Mouse (Mus musculus) limb, embryonic 13.5 days (tissue): ENCODE measurements around the gene Prr15. TPM values are rescaled to one million over a fixed set of nuclear protein-coding genes. Genes with fewer than 3 reads are reported as not detected.

Experiments used
- ATAC-seq: fragments of 200-750 bp; cut with Nextera tagmentation; 2 replicates; pipeline ENCODE4 v1.8.0; 2017; ENCODE audit warnings: low read depth, moderate number of reproducible peaks, moderate TSS enrichment; ENCODE audit not compliant: low FRiP score
- H3K27ac ChIP-seq: fragments of 300-500 bp; sonication (generic); 2 replicates; pipeline ENCODE4 v1.5.1; 2015; ENCODE audit warnings: inconsistent platforms, mild to moderate bottlenecking, moderate library complexity
- H3K27me3 ChIP-seq: fragments of 300-500 bp; sonication (generic); 2 replicates; pipeline ENCODE4 v1.6.1; 2015; ENCODE audit warnings: mild to moderate bottlenecking, inconsistent platforms
- H3K36me3 ChIP-seq: fragments of 300-500 bp; sonication (generic); 2 replicates; pipeline ENCODE4 v1.6.1; 2015; ENCODE audit warnings: inconsistent platforms, mild to moderate bottlenecking, moderate library complexity
- H3K4me1 ChIP-seq: fragments of 300-500 bp; sonication (generic); 2 replicates; pipeline ENCODE4 v1.6.1; 2015; ENCODE audit warnings: inconsistent platforms
- H3K4me2 ChIP-seq: fragments of 300-500 bp; sonication (generic); replicated peaks from 2 replicates; pipeline ENCODE4 v1.6.1; 2015; ENCODE audit warnings: inconsistent platforms, mild to moderate bottlenecking, moderate library complexity
- H3K4me3 ChIP-seq: fragments of 300-500 bp; sonication (generic); 2 replicates; pipeline ENCODE4 v1.5.1; 2015; ENCODE audit warnings: moderate library complexity, mild to moderate bottlenecking, inconsistent platforms
- H3K9ac ChIP-seq: fragments of 300-500 bp; sonication (generic); 2 replicates; pipeline ENCODE4 v1.6.1; 2015; ENCODE audit warnings: mild to moderate bottlenecking, inconsistent platforms
- H3K9me3 ChIP-seq: fragments of 300-500 bp; sonication (generic); 2 replicates; pipeline ENCODE4 v1.6.1; 2016; ENCODE audit warnings: inconsistent platforms
- WGBS: fragments of 180-500 bp; shearing (Covaris S2); methylation state at CpG from one replicate; pipeline ENCODE4 v1.1.7; 2015; 5-methylcytosine and 5-hydroxymethylcytosine counted together
- polyA plus RNA-seq: library from polyadenylated mRNA; unstranded; fragments of >200 nt; fragmentation: Nextera tagmentation; extraction: Ambion mirVana; gene quantifications from 2 replicates; pipeline ENCODE4 v1.2.1, GENCODE M21; 2015

The Prr15 gene
- polyA plus RNA-seq, 1 experiment from 2014 or later, result 0.57 TPM

DNA sequence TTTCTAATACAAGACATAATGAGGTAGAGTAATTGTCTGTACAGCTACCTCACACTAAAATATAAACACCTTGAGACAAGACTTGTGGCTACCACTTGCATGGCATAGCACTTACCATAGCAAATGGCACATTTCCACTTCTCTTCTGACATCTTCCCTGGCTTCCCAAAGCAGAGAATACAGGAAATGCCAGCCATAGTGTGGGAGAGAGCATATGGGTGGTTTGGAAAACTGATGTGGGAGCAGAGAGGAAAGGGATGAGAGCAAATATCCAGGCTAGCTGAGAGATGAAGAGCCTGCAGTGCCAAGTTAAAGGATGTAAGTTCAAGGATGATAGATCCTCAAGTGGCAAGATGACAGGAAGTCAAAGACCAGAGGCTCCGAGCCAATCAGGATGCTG lies 19.9 kb upstream of the Prr15 start:
- 52% methylated on average over 1 of the region's 1 CpGs for WGBS
- Histone ChIP-seq H3K27ac (no peak overlapping the region), H3K4me3 (no peak overlapping the region), H3K9me3 (no peaks in the 10 kb centered on the region), H3K36me3 (no peaks in the 10 kb centered on the region), H3K27me3 (no peaks in the 10 kb centered on the region), H3K9ac (no peak overlapping the region), H3K4me2 (no peak overlapping the region), H3K4me1 (peaks cover 20% of the 10 kb centered on the region; the same call in 1 of the 2 replicates)
- no peak for ATAC-seq

DNA sequence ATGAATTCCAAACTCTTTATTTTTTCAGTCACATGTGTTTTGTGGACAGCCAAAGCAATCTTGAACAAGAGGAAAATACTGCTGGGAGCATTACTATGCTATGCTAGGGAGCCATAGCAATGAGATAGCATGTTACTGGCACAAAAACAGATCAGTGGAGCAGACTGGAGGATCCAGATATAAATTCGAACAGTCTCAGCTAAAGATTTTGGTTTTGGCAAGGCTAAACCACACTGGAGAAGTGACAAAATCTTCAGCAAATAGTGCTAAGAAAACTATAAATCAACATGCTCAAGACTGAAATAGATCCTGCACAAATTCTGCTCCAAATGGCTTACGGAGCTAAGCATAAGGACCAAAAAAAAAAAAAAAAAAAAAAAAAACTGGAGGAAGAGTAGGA lies 12.6 kb upstream of the Prr15 start:
- WGBS, result 77% methylated on average over 2 of the region's 2 CpGs
- Histone ChIP-seq H3K9me3 (no peaks in the 10 kb centered on the region), H3K4me1 (no peaks in the 10 kb centered on the region), H3K9ac (no peak overlapping the region), H3K4me2 (no peak overlapping the region), H3K27ac (no peak overlapping the region), H3K36me3 (no peaks in the 10 kb centered on the region), H3K4me3 (no peak overlapping the region), H3K27me3 (no peaks in the 10 kb centered on the region)
- no peak for ATAC-seq

DNA sequence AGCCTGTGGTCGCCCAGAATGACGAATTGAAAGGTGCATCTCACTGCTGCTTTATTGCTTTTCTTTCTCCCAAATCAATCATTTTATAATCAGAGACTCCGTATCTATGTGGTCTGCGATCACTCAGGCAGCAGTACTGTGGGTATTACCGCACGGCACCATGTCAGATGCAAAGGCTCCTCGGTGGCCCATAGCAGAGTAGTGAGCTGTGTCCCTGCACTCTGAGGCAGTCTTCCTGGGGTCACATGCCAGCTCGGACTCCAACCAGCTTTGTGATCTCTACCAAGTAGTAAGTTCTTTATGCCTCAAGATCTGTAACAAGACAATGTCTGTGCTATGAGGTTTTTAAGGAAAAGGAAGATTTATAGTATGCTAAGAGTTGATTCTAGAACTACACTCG lies 7.0 kb upstream of the Prr15 start:
- Histone ChIP-seq H3K27ac (no peak overlapping the region), H3K4me1 (no peaks in the 10 kb centered on the region), H3K9me3 (no peaks in the 10 kb centered on the region), H3K27me3 (peaks cover 9% of the 10 kb centered on the region), H3K4me2 (no peak overlapping the region), H3K9ac (no peak overlapping the region), H3K4me3 (no peak overlapping the region), H3K36me3 (no peaks in the 10 kb centered on the region)
- WGBS, result 86% methylated on average over 9 of the region's 9 CpGs
- no peak for ATAC-seq

DNA sequence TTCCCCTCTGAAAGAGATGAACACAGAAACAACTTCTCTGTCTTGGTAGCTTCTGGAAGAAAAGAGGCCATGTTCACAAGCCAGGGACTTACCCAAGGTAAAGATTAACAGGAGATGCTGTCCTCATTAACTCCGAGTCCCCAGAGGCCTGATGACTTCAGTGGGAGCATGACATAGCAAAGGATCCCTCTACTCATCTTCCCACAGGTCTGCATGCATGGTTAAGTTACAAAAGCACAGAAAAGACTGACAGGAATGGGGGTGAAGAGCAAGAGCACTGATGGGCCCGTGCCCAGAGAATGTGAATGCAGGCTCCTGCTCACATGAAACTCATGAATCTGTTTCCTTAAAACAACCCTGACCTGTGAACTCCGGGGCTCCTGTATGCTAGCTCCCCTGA lies 6.4 kb upstream of the Prr15 start:
- no peak overlapping the region for H3K9ac ChIP-seq
- no peak overlapping the region for H3K4me2 ChIP-seq
- no peak overlapping the region for H3K4me3 ChIP-seq
- no peaks in the 10 kb centered on the region for H3K36me3 ChIP-seq
- H3K9me3 ChIP-seq, result no peaks in the 10 kb centered on the region
- H3K4me1 ChIP-seq, result no peaks in the 10 kb centered on the region
- no peak for ATAC-seq
- H3K27me3 ChIP-seq, result peaks cover 14% of the 10 kb centered on the region
- H3K27ac ChIP-seq, result no peak overlapping the region
- WGBS, result 78% methylated on average over 3 of the region's 3 CpGs

DNA sequence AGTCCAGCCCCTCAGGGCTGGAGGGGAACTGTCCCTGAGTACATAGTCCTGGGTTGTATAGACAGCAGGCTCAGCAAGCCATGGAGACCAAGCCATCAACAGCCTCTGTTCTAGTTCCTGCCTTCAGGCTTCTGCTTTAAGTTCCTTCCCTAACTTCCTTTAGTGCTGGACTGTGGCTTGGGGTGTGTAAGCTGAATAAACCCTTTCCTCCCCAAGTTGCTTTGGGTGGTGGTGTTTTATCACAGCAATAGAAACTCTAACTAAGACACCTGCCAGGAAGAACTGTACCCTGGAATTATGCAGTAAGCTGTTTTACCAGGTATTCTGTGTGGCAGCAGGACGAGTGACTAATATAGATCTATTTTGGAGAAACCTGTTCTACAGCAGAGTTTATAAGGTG lies 5.4 kb upstream of the Prr15 start:
- no peaks in the 10 kb centered on the region for H3K9me3 ChIP-seq
- no peak overlapping the region for H3K4me3 ChIP-seq
- no peak overlapping the region for H3K27ac ChIP-seq
- 71% methylated on average over 1 of the region's 1 CpGs for WGBS
- no peaks in the 10 kb centered on the region for H3K36me3 ChIP-seq
- peaks cover 24% of the 10 kb centered on the region for H3K27me3 ChIP-seq
- no peak for ATAC-seq
- no peak overlapping the region for H3K9ac ChIP-seq
- H3K4me1 ChIP-seq, result no peaks in the 10 kb centered on the region
- H3K4me2 ChIP-seq, result no peak overlapping the region

DNA sequence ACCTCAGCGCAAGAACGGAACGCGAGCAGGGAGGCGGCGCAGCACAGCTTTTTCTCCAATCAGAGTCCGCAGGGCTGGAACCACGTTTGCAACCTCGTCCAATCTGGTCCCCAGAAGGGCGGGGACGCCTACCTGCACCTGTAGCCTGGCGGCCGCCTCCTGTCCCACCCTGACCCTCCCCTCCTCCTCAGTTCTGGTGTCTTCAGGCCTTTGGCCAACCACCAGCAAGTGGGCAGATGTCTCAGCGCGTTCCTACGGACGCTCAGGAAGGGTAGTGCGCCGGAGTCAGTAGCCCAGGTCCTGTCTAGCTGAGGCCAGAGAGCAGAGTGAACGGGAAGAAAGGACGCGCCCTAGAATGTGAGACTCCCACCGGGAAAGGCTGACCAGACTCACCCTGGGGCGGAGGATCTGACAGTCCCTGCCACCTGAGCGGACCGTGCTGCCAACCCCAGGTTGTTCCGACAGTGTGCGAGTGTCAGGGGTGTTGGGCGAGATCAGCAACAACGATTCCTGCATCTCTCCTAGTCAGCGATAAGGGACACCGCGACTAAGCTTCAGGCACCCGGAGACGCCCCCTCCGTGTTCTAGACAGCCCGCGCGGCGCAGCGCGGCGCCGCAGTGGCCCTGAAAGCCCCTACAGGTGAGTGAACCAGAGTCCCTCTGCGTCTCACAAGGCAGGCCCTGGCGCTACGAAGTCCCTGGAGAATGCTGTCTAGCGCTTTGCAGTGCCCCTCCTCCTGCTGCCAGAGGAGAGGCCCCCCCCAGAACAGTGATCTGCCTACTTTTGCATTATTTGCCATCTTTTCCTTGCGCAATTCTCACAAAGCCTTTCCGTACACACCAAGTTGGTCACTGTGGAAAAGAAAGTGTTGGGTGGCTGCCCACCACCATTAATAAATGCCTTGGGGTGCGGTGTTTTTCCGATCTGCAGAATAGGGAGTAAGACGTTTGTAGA lies 1.3 kb downstream of the Prr15 start:
- Histone ChIP-seq H3K4me1 (peaks cover 26% of the 10 kb centered on the region), H3K9ac (peak overlapping the region; percentile 51), H3K27me3 (peaks cover 75% of the 10 kb centered on the region), H3K36me3 (no peaks in the 10 kb centered on the region), H3K9me3 (no peaks in the 10 kb centered on the region), H3K27ac (no peak overlapping the region), H3K4me3 (peak overlapping the region; percentile 47), H3K4me2 (peak overlapping the region; percentile 94)
- peak; percentile 72 for ATAC-seq
- WGBS, result under 1% methylated on average over 53 of the region's 53 CpGs

DNA sequence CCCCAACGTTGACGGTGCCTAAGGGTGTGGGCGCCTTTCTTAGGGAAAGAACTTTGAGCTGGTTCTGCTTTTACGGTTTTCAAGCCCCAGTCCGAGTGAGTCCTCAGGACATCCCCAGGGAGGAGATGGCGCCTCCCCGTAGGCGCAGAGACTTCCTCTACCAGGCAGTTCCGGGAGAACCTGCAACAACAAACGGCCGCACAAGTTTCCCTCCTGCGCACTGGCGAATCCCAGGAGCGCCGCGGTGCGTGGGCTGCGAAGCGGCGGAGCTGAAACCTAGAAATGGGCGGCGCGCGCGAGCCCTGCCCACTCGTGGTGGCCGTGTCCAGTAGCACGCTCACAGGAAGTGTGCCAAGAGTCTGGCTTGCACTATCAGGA lies 2.0 kb downstream of the Prr15 start:
- Histone ChIP-seq H3K4me1 (peaks cover 32% of the 10 kb centered on the region), H3K27me3 (peaks cover 75% of the 10 kb centered on the region), H3K9me3 (no peaks in the 10 kb centered on the region), H3K27ac (no peak overlapping the region), H3K4me2 (peak overlapping the region; percentile 94), H3K4me3 (peak overlapping the region; percentile 47), H3K36me3 (no peaks in the 10 kb centered on the region), H3K9ac (peak overlapping the region; percentile 51; the same call in 1 of the 2 replicates)
- 1% methylated on average over 28 of the region's 28 CpGs for WGBS
- ATAC-seq, result no peak

DNA sequence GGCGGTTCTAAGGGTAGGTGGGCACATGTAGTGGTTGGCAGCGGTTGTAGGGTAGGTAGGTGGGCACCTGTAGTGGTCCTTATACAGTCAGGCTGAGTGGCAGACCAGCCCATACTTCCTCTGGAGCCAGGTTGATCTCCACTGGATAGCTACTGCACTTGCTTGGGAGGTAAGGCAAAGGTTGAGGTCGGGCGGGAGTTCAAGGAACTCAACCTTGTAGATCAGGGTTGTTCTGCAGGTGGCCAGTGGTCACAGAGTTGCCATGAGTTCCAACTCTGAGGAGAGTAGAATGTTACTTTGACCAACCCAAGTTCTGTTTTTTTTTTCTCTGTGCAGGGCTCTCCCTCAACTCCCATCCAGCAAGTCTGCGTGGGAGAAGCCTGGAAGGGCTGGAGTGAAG lies 3.1 kb downstream of the Prr15 start:
- Histone ChIP-seq H3K9me3 (no peaks in the 10 kb centered on the region), H3K9ac (no peak overlapping the region), H3K27ac (no peak overlapping the region), H3K36me3 (no peaks in the 10 kb centered on the region), H3K4me2 (no peak overlapping the region), H3K27me3 (peaks cover 71% of the 10 kb centered on the region), H3K4me3 (no peak overlapping the region), H3K4me1 (peaks cover 42% of the 10 kb centered on the region)
- WGBS, result 93% methylated on average over 5 of the region's 5 CpGs
- no peak for ATAC-seq

DNA sequence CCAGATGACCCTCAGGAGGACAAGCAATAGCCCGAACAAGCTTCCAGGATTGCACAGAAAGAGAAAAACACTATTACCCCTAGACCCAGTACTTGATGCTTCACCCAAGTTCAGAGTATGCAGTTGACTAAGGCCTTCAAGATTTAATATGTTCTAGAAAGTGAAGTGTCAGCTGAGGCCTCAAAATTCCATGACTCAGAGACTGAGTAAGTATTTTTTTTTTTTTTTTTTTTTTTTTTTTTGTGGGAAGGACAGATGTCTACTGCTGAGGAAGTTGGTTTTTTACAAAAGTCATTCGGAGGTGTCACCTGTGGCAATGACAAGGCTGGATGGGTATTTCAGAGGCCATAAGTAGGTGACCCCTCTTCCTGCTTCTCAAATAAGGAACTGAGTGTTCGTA lies 4.0 kb downstream of the Prr15 start:
- Histone ChIP-seq H3K4me1 (peaks cover 49% of the 10 kb centered on the region), H3K27ac (no peak overlapping the region), H3K4me2 (no peak overlapping the region), H3K9ac (no peak overlapping the region), H3K4me3 (no peak overlapping the region), H3K9me3 (no peaks in the 10 kb centered on the region), H3K27me3 (peaks cover 63% of the 10 kb centered on the region), H3K36me3 (no peaks in the 10 kb centered on the region)
- WGBS, result 79% methylated on average over 3 of the region's 3 CpGs
- no peak for ATAC-seq

DNA sequence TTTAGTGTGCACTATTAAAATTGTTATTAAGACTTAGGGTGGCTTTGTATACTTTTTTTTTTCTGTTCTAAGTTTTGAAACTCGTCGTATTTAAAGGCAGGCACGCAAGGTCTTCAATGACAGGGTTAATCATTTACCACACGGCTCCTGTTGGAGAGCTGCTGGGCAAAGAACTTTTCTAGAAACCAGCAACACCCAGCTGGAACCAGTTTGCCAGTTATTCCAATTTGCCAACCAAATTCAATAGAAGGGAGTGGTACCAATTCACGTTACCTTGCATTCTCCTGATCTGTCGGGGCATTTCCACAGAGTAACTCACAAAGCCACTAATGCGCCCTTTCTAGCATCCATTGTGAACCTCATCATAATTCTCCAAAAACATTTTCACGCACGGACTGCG lies 4.5 kb downstream of the Prr15 start:
- no peak for ATAC-seq
- H3K27me3 ChIP-seq, result peaks cover 61% of the 10 kb centered on the region
- H3K4me1 ChIP-seq, result peaks cover 49% of the 10 kb centered on the region
- H3K9me3 ChIP-seq, result no peaks in the 10 kb centered on the region
- H3K4me3 ChIP-seq, result no peak overlapping the region
- no peaks in the 10 kb centered on the region for H3K36me3 ChIP-seq
- 89% methylated on average over 10 of the region's 10 CpGs for WGBS
- no peak overlapping the region for H3K27ac ChIP-seq
- H3K4me2 ChIP-seq, result no peak overlapping the region
- H3K9ac ChIP-seq, result no peak overlapping the region

DNA sequence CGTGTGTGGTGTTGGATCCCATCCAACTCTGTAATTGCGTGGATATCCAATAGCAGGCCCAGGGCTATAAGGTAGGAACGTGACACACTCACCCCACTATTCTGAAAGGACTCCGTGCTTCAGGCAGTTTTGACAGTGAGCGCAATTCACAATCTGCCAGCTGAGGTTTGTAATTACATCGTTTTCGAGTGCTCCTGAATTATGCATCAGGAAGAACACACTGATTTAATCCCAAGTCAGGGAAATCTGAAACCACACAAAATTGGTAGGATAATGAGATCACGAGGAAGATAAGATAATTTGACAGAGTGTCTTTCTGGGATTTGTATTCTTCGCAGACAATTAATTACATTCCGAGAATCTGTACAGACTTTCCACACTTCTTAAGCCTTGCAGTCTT lies 6.1 kb downstream of the Prr15 start:
- no peak overlapping the region for H3K4me2 ChIP-seq
- WGBS, result 33% methylated on average over 10 of the region's 10 CpGs
- H3K9ac ChIP-seq, result no peak overlapping the region
- no peaks in the 10 kb centered on the region for H3K9me3 ChIP-seq
- no peak overlapping the region for H3K27ac ChIP-seq
- no peak for ATAC-seq
- peaks cover 57% of the 10 kb centered on the region for H3K27me3 ChIP-seq
- H3K4me1 ChIP-seq, result peaks cover 47% of the 10 kb centered on the region
- no peaks in the 10 kb centered on the region for H3K36me3 ChIP-seq
- H3K4me3 ChIP-seq, result no peak overlapping the region

DNA sequence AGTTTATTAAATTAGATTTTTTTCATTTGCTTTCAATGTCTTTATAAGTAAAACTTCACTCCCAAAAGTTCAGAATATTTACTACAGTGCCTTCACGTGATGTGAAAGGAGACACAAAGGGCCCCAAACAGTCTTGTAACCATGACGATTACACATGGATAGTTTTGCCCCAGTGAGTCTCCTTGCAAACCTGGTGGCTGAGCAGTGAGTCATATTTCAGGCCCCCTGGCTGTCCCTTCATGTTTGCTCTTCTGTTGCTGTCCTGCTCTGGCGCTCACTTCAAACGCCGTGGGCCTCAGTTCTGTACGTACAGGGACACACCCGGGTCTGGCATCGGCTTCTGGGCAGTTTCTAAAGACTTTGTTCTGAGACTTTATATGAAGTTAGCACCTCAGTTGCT lies 6.6 kb downstream of the Prr15 start:
- ATAC-seq, result no peak
- H3K27ac ChIP-seq, result no peak overlapping the region
- no peak overlapping the region for H3K4me2 ChIP-seq
- H3K4me1 ChIP-seq, result peaks cover 42% of the 10 kb centered on the region
- no peak overlapping the region for H3K9ac ChIP-seq
- H3K27me3 ChIP-seq, result peaks cover 52% of the 10 kb centered on the region
- H3K9me3 ChIP-seq, result no peaks in the 10 kb centered on the region
- WGBS, result 44% methylated on average over 8 of the region's 8 CpGs
- no peak overlapping the region for H3K4me3 ChIP-seq
- no peaks in the 10 kb centered on the region for H3K36me3 ChIP-seq
